Mouse (Mus musculus): Measurements from ENCODE around the gene Nt5dc2. TPM values are rescaled to one million over a fixed set of nuclear protein-coding genes. Genes with fewer than 3 reads are reported as not detected.

The Nt5dc2 gene
- polyA plus RNA-seq, 1 experiment from 2014 or later = 278 TPM

- peak overlapping the region; percentile 61 for H3K27ac ChIP-seq
Measured at GRCm38 (mm10) chr14:31186656-31187055, 55.8 kb downstream of the Nt5dc2 start.

More at GRCm38 (mm10) chr14:31186656-31187055, 55.8 kb downstream of the Nt5dc2 start:
- no peak overlapping the region for H3K4me2 ChIP-seq
- H3K9ac ChIP-seq = no peak overlapping the region
- 45% methylated on average over 4 of the region's 4 CpGs for WGBS
- no peak overlapping the region for H3K4me3 ChIP-seq
- H3K27me3 ChIP-seq = no peaks in the 10 kb centered on the region
- H3K4me1 ChIP-seq (replicated peaks) = peaks cover 65% of the 10 kb centered on the region
- ATAC-seq (replicated peaks; ENCODE audit: insufficient number of reproducible peaks, insufficient read depth, low FRiP score, low read depth) = no peak
- H3K36me3 ChIP-seq = peaks cover 99% of the 10 kb centered on the region
- no peaks in the 10 kb centered on the region for H3K9me3 ChIP-seq (replicated peaks)

Other genes with a start within 250 kb of the Nt5dc2 start
- 0.52 and 1.5 TPM in 2 replicates for gene Itih4, start 244.6 kb upstream of the Nt5dc2 start, polyA plus RNA-seq (2015; fragmentation: Nextera tagmentation; extraction: Ambion mirVana)
- gene Itih3, start 207.3 kb upstream of the Nt5dc2 start, polyA plus RNA-seq (2015; fragmentation: Nextera tagmentation; extraction: Ambion mirVana) = 1.6 and 3.5 TPM in 2 replicates
- 0.05 and 0.22 TPM in 2 replicates for gene Itih1, start 187.8 kb upstream of the Nt5dc2 start, polyA plus RNA-seq (2015; fragmentation: Nextera tagmentation; extraction: Ambion mirVana)
- gene Nek4, start 179.7 kb upstream of the Nt5dc2 start, polyA plus RNA-seq (2015; fragmentation: Nextera tagmentation; extraction: Ambion mirVana) = 5.4 and 7.3 TPM in 2 replicates
- 45.2 and 46.8 TPM in 2 replicates for gene Glt8d1, start 129.7 kb upstream of the Nt5dc2 start, polyA plus RNA-seq (2015; fragmentation: Nextera tagmentation; extraction: Ambion mirVana)
- gene Spcs1, start 129.4 kb upstream of the Nt5dc2 start, polyA plus RNA-seq (2015; fragmentation: Nextera tagmentation; extraction: Ambion mirVana) = 310 and 368 TPM in 2 replicates
- gene Pbrm1, start 111.9 kb upstream of the Nt5dc2 start, polyA plus RNA-seq (2015; fragmentation: Nextera tagmentation; extraction: Ambion mirVana) = 91.4 and 101 TPM in 2 replicates
- gene Gnl3, start 111.9 kb upstream of the Nt5dc2 start, polyA plus RNA-seq (2015; fragmentation: Nextera tagmentation; extraction: Ambion mirVana) = 54.2 and 55.1 TPM in 2 replicates
- gene Smim4, start 2.1 kb upstream of the Nt5dc2 start, polyA plus RNA-seq (2015; fragmentation: Nextera tagmentation; extraction: Ambion mirVana) = 75.6 and 94.1 TPM in 2 replicates
- gene Stab1, start 37.6 kb downstream of the Nt5dc2 start, polyA plus RNA-seq (2015; fragmentation: Nextera tagmentation; extraction: Ambion mirVana) = 43.7 and 46.8 TPM in 2 replicates
- 3,799 and 4,649 TPM in 2 replicates for gene Tnnc1, start 77.3 kb downstream of the Nt5dc2 start, polyA plus RNA-seq (2015; fragmentation: Nextera tagmentation; extraction: Ambion mirVana)
- 287 and 381 TPM in 2 replicates for gene Nisch, start 85.9 kb downstream of the Nt5dc2 start, polyA plus RNA-seq (2015; fragmentation: Nextera tagmentation; extraction: Ambion mirVana)
- gene Sema3g, start 86.8 kb downstream of the Nt5dc2 start, polyA plus RNA-seq (2015; fragmentation: Nextera tagmentation; extraction: Ambion mirVana) = 0.60 and 0.83 TPM in 2 replicates
- 7.9 and 8.3 TPM in 2 replicates for gene Phf7, start 120.3 kb downstream of the Nt5dc2 start, polyA plus RNA-seq (2015; fragmentation: Nextera tagmentation; extraction: Ambion mirVana)
- gene Bap1, start 120.4 kb downstream of the Nt5dc2 start, polyA plus RNA-seq (2015; fragmentation: Nextera tagmentation; extraction: Ambion mirVana) = 43.2 and 59.0 TPM in 2 replicates
- gene Dnah1, start 192.8 kb downstream of the Nt5dc2 start, polyA plus RNA-seq (2015; fragmentation: Nextera tagmentation; extraction: Ambion mirVana) = 0.63 and 1.3 TPM in 2 replicates
- gene Capn7, start 205.6 kb downstream of the Nt5dc2 start, polyA plus RNA-seq (2015; fragmentation: Nextera tagmentation; extraction: Ambion mirVana) = 35.0 and 41.0 TPM in 2 replicates